Comparison of ENCODE assay signal across 22 mouse cellular contexts in the genomic region with DNA sequence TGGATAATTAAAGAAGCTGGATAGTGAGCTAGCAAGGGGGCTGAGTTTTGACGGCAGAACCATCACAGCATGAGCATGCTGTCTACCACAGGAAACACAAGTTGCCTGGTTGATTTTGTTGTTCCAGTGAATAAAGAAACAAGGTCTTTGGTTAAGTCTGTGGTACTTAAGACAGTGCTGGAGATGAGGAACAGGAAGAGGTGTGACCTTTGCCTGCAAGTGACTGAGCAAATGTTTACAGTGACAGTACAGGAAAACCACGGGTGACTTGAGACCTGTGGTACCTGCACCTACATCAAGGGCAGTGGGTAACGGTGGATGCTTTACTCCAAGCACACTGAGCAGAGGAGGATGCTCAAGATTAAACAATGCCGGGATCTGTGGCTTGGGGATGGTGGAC. TPM values are rescaled to one million over a fixed set of nuclear protein-coding genes. Genes with fewer than 3 reads are reported as not detected.
DNase-seq lines count a peak whose midpoint lies in the region; TF ChIP-seq lines count a peak whose summit lies in the region.
"Had no signal": no experiment of that assay in that cellular context is flagged by ENCODE, and none has a peak within 500 bp of the region (broad histone marks: within the 10 kb centered on the region; RNA-seq: fewer than 3 reads in every experiment).

No protein-coding gene starts in this region.

- H3K79me2 ChIP-seq in heart, adult 2 months (replicated peaks; ENCODE audit: control insufficient read depth, insufficient read depth, low read length) = no peaks in the 10 kb centered on the region

- H3K9ac ChIP-seq in heart, adult 2 months (ENCODE audit: low read depth, low read length) = no peak overlapping the region
- H3K9ac ChIP-seq: heart, embryonic 13.5 days; kidney, embryonic 15.5 days; limb, embryonic 12.5 days; liver, embryonic 15.5 days; midbrain, embryonic 13.5 days had no signal

- DNase-seq in spleen, postnatal 36 days (ENCODE audit: low spot score in 2 of 2) = peak; percentile 18 to 31
- DNase-seq in spleen, adult 12 weeks (ENCODE audit: low spot score) = no peak
- peak; percentile 87 for DNase-seq in induced T-regulatory cell, adult 2 months (ENCODE audit: low read depth)
- no peak for DNase-seq in cerebellum, adult 9-11 months
- DNase-seq in heart, adult 2 months = no peak
- no peak for DNase-seq in embryo, embryonic 10 days (ENCODE audit: low spot score)
- DNase-seq: adrenal gland, postnatal 10 days; cerebellum, adult 18-20 months; gastrocnemius, adult 2 months; heart, postnatal 36 days; lung, postnatal 14 days had no signal

- H3K27me3 ChIP-seq in small intestine, adult 2 months (ENCODE audit: control insufficient read depth, insufficient read depth, low read length) = no peaks in the 10 kb centered on the region
- H3K27me3 ChIP-seq in heart, adult 2 months (ENCODE audit: control insufficient read depth, insufficient read depth, low read length) = no peaks in the 10 kb centered on the region
- H3K27me3 ChIP-seq: CH12.LX; heart, embryonic 13.5 days; kidney, embryonic 15.5 days; limb, embryonic 12.5 days; liver, embryonic 15.5 days; midbrain, embryonic 13.5 days had no signal

- peak overlapping the region; percentile 32; the same call in 1 of the 2 replicates for H3K27ac ChIP-seq in small intestine, adult 2 months (ENCODE audit: insufficient read depth, low read depth, low read length)
- no peak overlapping the region for H3K27ac ChIP-seq in heart, adult 2 months
- H3K27ac ChIP-seq: gastrocnemius, adult 2 months; heart, embryonic 13.5 days; kidney, embryonic 15.5 days; layer of hippocampus, adult 2 months; limb, embryonic 12.5 days; liver, embryonic 15.5 days; midbrain, embryonic 13.5 days; stomach, postnatal 0 days had no signal

- TF ChIP-seq POLR2A in small intestine, adult 2 months (IDR thresholded peaks at IDR 0.05; ENCODE audit: low read depth, low read length) = no peak
- no peak for TF ChIP-seq POLR2A in heart, adult 2 months (IDR thresholded peaks at IDR 0.05; ENCODE audit: insufficient read depth, low read depth, low read length)

- intact Hi-C loops in heart, adult 2 months (cut with DNase I) = no loop called here

- no peak for TF ChIP-seq EP300 in heart, adult 2 months (IDR thresholded peaks at IDR 0.05; ENCODE audit: insufficient read depth, low read depth, low read length)

- H3K36me3 ChIP-seq in small intestine, adult 2 months (ENCODE audit: control insufficient read depth, insufficient read depth, low read length) = no peaks in the 10 kb centered on the region
- H3K36me3 ChIP-seq in heart, adult 2 months (ENCODE audit: control insufficient read depth, insufficient read depth, low read length) = no peaks in the 10 kb centered on the region
- H3K36me3 ChIP-seq: heart, embryonic 13.5 days; kidney, embryonic 15.5 days; limb, embryonic 12.5 days; liver, embryonic 15.5 days; midbrain, embryonic 13.5 days had no signal

- whole genome bisulfite sequencing in small intestine, adult 2 months = 50% methylated on average over 4 of the region's 4 CpGs
- 53% methylated on average over 4 of the region's 4 CpGs for WGBS in heart, adult 2 months

- no peak for TF ChIP-seq CTCF in small intestine, adult 2 months (IDR thresholded peaks at IDR 0.05; ENCODE audit: extremely low read depth, insufficient read length, insufficient replicate concordance, low read depth, low read length)
- no peak for TF ChIP-seq CTCF in heart, adult 2 months (IDR thresholded peaks at IDR 0.05)

- H3K4me1 ChIP-seq in small intestine, adult 2 months (ENCODE audit: control insufficient read depth, insufficient read depth, insufficient read length, low read length) = no peaks in the 10 kb centered on the region
- no peaks in the 10 kb centered on the region; the same call in 1 of the 2 replicates for H3K4me1 ChIP-seq in heart, adult 2 months (ENCODE audit: control insufficient read depth, insufficient read depth, low read length)
- H3K4me1 ChIP-seq: heart, embryonic 13.5 days; kidney, embryonic 15.5 days; limb, embryonic 12.5 days; liver, embryonic 15.5 days had no signal

- H3K4me3 ChIP-seq in small intestine, adult 2 months (ENCODE audit: low read depth, low read length) = no peak overlapping the region
- H3K4me3 ChIP-seq in heart, adult 2 months = no peak overlapping the region
- H3K4me3 ChIP-seq: gastrocnemius, adult 2 months; heart, embryonic 13.5 days; kidney, embryonic 15.5 days; layer of hippocampus, adult 2 months; limb, embryonic 12.5 days; liver, embryonic 15.5 days; midbrain, embryonic 13.5 days; myocyte had no signal

RNA-seq across cellular contexts. Expression of a gene that starts 55.5 kb away (rescaled TPM):
- polyA plus RNA-seq in small intestine, adult 2 months (2012; rRNA removed) = not detected in 2 replicates
- total RNA-seq in heart, adult 2 months (2021) = not detected
- 0.04 TPM in 1 of 2 replicates, not detected in the other for polyA plus RNA-seq in heart, adult 2 months (2012; rRNA removed)
- total RNA-seq: gastrocnemius, adult 2 months; granulocyte monocyte progenitor cell, adult 5-6 weeks; heart, postnatal 36 days had no signal
- polyA plus RNA-seq: limb, embryonic 12.5 days; liver, embryonic 15.5 days had no signal

Comparison
In these comparisons a context has a peak if more than half of its experiments do, and no peak if none do; other contexts are left out.
1. DNase-seq: peak in spleen, postnatal 36 days (2 of 2) and induced T-regulatory cell, adult 2 months (single experiment); none in spleen, adult 12 weeks (single experiment), cerebellum, adult 9-11 months (single experiment), heart, adult 2 months (0 of 2) and embryo, embryonic 10 days (single experiment).